Mouse (Mus musculus) cerebellum, adult 2 months (tissue): Measurements from ENCODE around the gene Ccdc155. TPM values are rescaled to one million over a fixed set of nuclear protein-coding genes. Genes with fewer than 3 reads are reported as not detected.
A peak's percentile ranks its signal among the peaks of the same experiment; 100 is the strongest.
"Not testable (repeated sequence)": the region's sequence is repeated elsewhere in the genome, so short reads cannot be mapped to it uniquely, and the experiment has no call there.

Experiments
- DNase-seq, 2 experiments: peaks; one replicate each; pipeline ENCODE4 v3.0.0; 2021
- H3K27ac ChIP-seq: fragments of 200-500 bp; 2 replicates; pipeline ENCODE4 v1.5.1; 2012; ENCODE audit warnings: low read length, control low read depth, inconsistent platforms; ENCODE audit not compliant: insufficient read depth
- H3K27me3 ChIP-seq: fragments of 200-500 bp; 2 replicates; pipeline ENCODE4 v1.6.1; 2012; ENCODE audit warnings: inconsistent platforms, mild to moderate bottlenecking, low read length, moderate library complexity; ENCODE audit not compliant: control insufficient read depth, insufficient read depth
- H3K4me1 ChIP-seq: fragments of 200-500 bp; 2 replicates; pipeline ENCODE4 v1.6.1; 2011; ENCODE audit warnings: low read length; ENCODE audit not compliant: control insufficient read depth, insufficient read depth
- H3K4me3 ChIP-seq: fragments of 200-500 bp; replicated peaks from 2 replicates; pipeline ENCODE3; 2011; ENCODE audit warnings: mild to moderate bottlenecking, low read depth, low read length, control low read depth; ENCODE audit not compliant: insufficient read depth
- CTCF ChIP-seq: fragments of 200-500 bp; IDR thresholded peaks from 2 replicates; pipeline ENCODE4 v1.5.1; 2011; ENCODE audit warnings: low read depth, mild to moderate bottlenecking, control low read depth, low read length, moderate library complexity, borderline replicate concordance; ENCODE audit not compliant: insufficient read depth
- POLR2A ChIP-seq: fragments of 200-500 bp; IDR thresholded peaks from 2 replicates; pipeline ENCODE4 v1.6.1; 2011; ENCODE audit warnings: low read length, control low read depth, borderline replicate concordance; ENCODE audit not compliant: insufficient read depth
- WGBS: fragments of 180-500 bp; shearing (Covaris S2); methylation state at CpG from one replicate; pipeline ENCODE4 v1.1.7; 2018; 5-methylcytosine and 5-hydroxymethylcytosine counted together
- polyA plus RNA-seq: library from polyadenylated mRNA; depleted of rRNA; stranded (reverse); fragments of >200 nt; gene quantifications from 2 replicates; pipeline ENCODE4 v1.2.3, GENCODE M21; 2012

Gene Ccdc155
- polyA plus RNA-seq, 1 experiment: 1.9 TPM

DNA sequence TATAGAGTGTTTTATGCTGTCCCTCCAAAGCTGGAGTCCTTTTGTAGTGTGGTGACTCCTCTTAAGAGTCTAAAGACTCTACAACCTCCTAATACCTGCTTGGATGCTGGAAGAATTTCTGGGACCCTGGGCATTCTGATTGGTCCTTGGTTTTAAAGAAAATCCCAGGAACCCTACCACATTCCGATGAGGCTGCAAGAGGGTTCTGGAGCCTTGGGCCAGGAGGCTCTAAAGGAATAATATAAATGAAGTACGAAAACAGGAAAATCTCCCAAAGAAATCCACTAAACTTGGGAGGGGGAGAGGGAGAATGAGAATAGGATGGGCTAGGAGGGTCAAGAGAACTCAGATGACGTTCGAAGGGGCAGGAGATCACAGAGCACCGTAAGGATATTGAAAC lies 51.1 kb downstream of the Ccdc155 start:
- no peaks in the 10 kb centered on the region for H3K27me3 ChIP-seq
- TF ChIP-seq POLR2A (no peak), CTCF (no peak)
- under 1% methylated on average over 5 of the region's 5 CpGs for WGBS

GRCm38 (mm10) chr7:45153052-45153451 lies 51.6 kb downstream of the Ccdc155 start:
- not testable (repeated sequence) for DNase-seq, H3K27ac ChIP-seq, H3K4me3 ChIP-seq, H3K27me3 ChIP-seq, H3K4me1 ChIP-seq
- 84% methylated on average over 2 of the region's 2 CpGs for WGBS

More for the DNA sequence above, 51.1 kb downstream of the Ccdc155 start:
- Histone ChIP-seq H3K4me1 (no peaks in the 10 kb centered on the region), H3K4me3 (peak overlapping the region; percentile 96), H3K27ac (peak overlapping the region; percentile 75)
- DNase-seq: no peak

DNA sequence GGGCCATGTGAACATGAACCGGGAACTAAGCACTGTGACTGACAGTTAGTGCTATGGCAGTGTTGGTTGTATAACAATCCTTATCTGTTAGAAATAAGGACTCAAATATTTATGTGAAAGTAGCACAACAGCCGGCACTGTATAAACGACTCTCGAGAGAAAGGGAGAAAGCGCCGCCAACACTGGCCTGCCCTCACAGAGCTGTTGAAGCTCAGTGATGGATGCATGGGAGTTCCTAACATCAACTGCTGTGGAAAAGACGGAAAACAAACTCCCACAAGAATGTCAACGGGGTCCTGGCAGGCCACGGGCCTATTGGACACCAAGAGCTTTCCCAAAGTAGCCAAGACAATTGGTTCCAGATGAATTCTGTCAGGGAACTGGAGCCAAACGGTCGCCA lies 53.4 kb downstream of the Ccdc155 start:
- H3K27ac ChIP-seq: no peak overlapping the region

GRCm38 (mm10) chr7:45150321-45150720 lies 54.4 kb downstream of the Ccdc155 start:
- Histone ChIP-seq H3K27ac (no peak overlapping the region), H3K4me3 (no peak overlapping the region), H3K27me3 (no peaks in the 10 kb centered on the region), H3K4me1 (no peaks in the 10 kb centered on the region)
- DNase-seq: no peak
- WGBS: 81% methylated on average over 4 of the region's 4 CpGs
- TF ChIP-seq CTCF (no peak), POLR2A (no peak)

More for the DNA sequence above, 53.4 kb downstream of the Ccdc155 start:
- H3K4me1 ChIP-seq: no peaks in the 10 kb centered on the region
- DNase-seq: no peak
- 65% methylated on average over 11 of the region's 11 CpGs for WGBS
- H3K4me3 ChIP-seq: no peak overlapping the region
- H3K27me3 ChIP-seq: no peaks in the 10 kb centered on the region
- TF ChIP-seq POLR2A (no peak), CTCF (no peak)

DNA sequence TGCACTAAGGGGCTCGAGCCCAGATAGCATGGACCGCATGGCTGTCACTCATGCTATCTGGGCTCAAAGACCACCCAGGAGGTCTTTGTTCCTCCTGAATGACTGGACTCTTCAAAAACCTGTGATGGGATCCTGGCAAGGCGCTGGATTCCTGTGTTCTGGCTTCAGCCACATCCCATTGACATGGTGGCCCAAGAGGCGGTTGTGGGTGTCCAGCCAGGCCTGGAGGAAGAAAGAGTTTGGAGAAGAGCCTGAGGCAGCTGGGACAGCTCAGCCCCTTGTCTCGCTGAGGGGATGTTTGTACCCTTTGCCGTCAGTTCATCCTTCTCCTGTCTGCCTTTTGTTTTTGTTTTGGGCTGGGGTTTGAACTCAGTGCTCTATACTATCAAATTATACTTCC lies 55.1 kb downstream of the Ccdc155 start:
- 44% methylated on average over 6 of the region's 6 CpGs for WGBS
- H3K4me1 ChIP-seq: no peaks in the 10 kb centered on the region
- DNase-seq: no peak
- H3K27me3 ChIP-seq: no peaks in the 10 kb centered on the region
- H3K27ac ChIP-seq: no peak overlapping the region
- no peak for TF ChIP-seq CTCF
- TF ChIP-seq POLR2A: no peak
- no peak overlapping the region for H3K4me3 ChIP-seq

DNA sequence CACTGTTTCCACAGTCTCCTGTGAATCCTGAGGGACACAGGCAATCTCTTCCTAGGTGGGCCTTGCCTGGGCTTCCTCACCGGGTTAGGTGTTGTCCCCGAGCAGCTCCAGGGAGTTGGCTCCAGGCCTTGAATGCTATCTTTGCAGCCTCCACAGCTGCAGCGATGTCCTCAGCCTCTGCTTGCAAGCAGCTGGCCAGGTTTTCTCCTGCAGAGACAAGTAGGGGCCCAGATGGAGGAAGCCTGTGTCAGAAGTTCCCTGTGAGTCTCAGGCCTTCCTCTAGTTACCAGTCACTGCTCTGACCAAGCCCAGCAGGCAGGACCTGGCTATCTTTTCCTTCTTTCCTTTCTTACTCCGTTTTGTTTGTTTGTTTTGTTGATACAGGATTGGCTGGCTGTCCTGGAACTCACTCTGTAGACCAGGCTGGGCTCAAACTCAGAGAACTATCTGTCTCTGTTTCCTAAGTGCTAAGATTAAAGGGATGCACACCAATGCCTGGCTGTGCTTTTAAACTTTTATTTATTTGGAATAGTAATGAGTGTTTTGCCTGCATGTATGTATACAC lies 56.1 kb downstream of the Ccdc155 start:
- WGBS: 57% methylated on average over 4 of the region's 4 CpGs
- Histone ChIP-seq H3K4me1 (no peaks in the 10 kb centered on the region), H3K27me3 (no peaks in the 10 kb centered on the region), H3K27ac (no peak overlapping the region), H3K4me3 (no peak overlapping the region)
- no peak for DNase-seq
- TF ChIP-seq CTCF: no peak
- TF ChIP-seq POLR2A: no peak

DNA sequence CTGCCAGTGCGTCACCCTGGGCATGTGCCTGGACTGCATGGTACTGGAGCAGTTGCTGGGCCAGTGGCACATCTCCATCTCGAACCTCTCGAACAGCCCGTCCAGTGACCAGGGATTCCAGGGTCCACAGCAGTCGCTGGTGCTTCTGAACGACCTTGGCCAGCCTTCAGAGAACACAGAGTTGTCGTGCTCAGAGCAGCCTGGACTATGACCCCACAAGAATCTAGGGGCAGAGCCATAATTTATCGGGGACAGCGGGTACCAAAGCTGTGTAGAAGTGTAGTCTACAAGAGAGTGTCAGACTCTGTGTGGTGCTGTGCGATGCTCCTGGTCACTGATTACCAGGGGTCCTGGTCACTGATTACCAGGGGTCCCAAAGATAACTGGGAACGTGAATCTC lies 56.8 kb downstream of the Ccdc155 start:
- Histone ChIP-seq H3K4me1 (no peaks in the 10 kb centered on the region), H3K4me3 (no peak overlapping the region), H3K27me3 (no peaks in the 10 kb centered on the region), H3K27ac (no peak overlapping the region)
- TF ChIP-seq CTCF (no peak), POLR2A (no peak)
- 90% methylated on average over 11 of the region's 11 CpGs for WGBS
- no peak for DNase-seq

GRCm38 (mm10) chr7:45147267-45147666 lies 57.4 kb downstream of the Ccdc155 start:
- H3K4me1 ChIP-seq: no peaks in the 10 kb centered on the region
- TF ChIP-seq POLR2A (no peak), CTCF (no peak)
- no peak overlapping the region for H3K27ac ChIP-seq
- no peaks in the 10 kb centered on the region for H3K27me3 ChIP-seq
- H3K4me3 ChIP-seq: no peak overlapping the region
- DNase-seq: no peak
- 63% methylated on average over 11 of the region's 11 CpGs for whole genome bisulfite sequencing

DNA sequence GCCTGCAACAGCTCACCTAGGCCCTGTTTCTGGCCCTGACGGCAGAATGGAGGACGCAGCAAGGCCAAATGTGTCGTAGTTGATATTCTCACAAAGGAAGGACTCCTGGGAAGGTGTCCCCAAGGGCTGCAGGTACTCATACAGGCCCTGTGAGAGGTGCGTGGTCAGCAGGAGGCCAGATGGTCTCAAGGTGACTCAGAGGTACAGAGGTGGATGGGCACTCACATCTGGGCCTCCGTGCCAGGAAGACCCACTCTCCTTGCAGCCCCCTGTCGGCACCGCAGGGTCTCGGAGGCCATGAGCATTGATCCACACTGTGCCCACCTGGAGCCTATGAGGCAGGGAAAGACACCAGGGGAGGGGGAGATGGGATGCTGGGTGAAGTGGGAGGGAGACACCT lies 59.2 kb downstream of the Ccdc155 start:
- H3K4me1 ChIP-seq: no peaks in the 10 kb centered on the region
- H3K27ac ChIP-seq: no peak overlapping the region
- TF ChIP-seq CTCF: no peak
- TF ChIP-seq POLR2A: no peak
- DNase-seq: no peak
- WGBS: 91% methylated on average over 8 of the region's 8 CpGs
- H3K27me3 ChIP-seq: no peaks in the 10 kb centered on the region
- no peak overlapping the region for H3K4me3 ChIP-seq
